Mouse (Mus musculus): ENCODE measurements at regions not wholly inside any gene's neighbourhood (a gene's known extent, or its start where the extent isn't known, plus 50 kb on each side); places are given as distances from the start of the nearest gene placed in this dataset.

DNA sequence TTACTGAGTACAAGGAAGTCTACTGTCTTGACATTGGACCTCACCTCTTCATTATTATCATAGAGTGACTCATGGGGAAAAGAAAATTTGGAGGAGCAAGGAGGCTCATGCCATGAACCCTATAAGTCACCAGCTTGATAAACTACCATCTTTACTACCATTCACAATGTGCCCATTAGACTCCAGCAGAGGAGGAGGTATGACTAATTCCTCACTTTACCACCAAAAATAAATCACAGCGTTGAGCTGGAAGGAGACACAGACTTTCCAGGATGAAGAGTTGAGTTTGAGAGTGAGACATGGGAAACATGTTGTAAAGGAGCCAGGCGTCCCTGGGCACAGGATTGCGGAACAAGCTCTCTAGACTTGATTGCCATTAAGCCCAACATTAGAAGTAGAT, 195.0 kb upstream of the Mctp2 start:
- DNase-seq (ENCODE audit: low spot score), result no peak

GRCm38 (mm10) chr7:72503756-72504155, 197.3 kb upstream of the Mctp2 start:
- no peak for DNase-seq (ENCODE audit: low spot score)

DNA sequence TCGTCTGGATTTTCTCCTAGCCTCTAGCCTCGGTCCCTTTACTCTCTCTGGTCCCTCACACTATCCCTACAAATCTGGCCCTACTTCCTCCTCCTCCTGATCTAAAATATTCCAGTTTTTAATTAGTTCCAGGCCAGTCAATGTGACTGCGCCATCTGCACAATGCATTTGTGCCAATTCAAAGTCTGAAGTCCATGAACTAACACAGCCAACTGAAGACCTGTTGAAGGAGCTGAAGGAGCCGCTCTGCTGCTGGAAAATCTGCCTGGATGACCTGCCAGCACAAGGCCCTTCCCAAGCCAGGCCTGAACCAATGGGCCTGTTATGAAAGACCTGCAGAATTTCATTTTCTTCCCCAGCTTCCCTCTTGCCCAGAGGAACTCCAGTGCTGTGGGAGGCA, 197.9 kb upstream of the Mctp2 start:
- no peak for DNase-seq (ENCODE audit: low spot score)

- DNase-seq (ENCODE audit: low spot score), result no peak
Observed at GRCm38 (mm10) chr7:72505732-72506460, 199.5 kb upstream of the Mctp2 start.

DNA sequence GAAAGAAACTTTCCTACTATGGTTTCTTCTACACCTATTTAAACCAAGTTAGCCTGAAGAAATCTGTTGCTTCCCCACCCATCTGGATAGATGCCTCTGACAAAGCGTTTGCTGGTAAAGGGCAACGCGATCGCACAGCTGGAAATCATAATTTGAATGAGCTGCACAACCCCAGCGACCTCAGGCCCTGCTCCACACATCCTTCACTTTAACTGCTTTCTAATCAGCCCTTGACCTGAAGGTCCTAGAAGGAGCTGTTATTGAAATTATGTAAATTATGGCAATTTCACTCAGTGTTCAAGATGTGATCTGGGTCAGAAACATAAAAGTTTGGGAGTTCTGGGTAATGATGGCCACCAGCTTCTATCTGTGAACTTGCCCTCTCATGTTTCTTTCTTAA, 201.5 kb upstream of the Mctp2 start:
- no peak for DNase-seq (ENCODE audit: low spot score)

DNA sequence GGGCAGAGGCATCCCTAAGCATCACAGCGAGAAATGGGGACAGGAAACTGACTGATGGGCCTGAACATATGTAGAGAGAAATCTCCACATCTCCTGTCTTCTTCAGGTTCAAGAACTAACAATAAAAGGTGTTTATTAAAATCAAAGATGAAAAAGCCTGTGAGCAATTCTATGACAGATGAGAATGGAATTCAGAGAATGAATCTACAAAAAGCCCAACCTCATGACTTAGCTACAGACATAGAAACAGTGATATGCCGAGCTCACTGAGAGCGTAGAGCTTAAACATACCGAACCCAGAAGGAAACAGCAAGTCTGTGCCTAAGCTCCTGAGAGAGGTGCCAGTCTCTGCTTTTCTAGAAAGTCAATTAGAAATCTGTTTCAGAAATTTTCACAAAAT, 203.7 kb upstream of the Mctp2 start:
- no peak for DNase-seq (ENCODE audit: low spot score)

GRCm38 (mm10) chr7:72513446-72513845, 207.0 kb upstream of the Mctp2 start:
- DNase-seq (ENCODE audit: low spot score), result no peak

DNA sequence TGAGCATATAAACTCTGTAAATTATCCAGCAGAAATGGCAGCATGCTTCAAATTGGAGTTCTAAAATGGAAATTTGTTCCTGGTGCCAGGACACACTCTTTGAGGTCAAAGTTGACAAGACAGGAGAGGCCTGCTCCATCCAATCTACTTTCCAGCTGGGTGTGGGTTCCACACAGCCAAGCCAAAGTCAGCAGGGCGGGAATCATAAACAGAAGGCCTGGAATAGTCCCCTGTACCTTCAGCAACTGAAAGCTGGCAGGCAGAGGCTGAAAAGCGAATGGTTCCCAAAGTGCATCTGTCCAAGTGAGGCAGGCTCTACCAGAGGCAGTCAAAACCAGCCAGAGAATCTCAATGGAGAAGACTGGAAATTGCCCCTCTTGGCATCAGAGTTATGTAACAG, 208.4 kb upstream of the Mctp2 start:
- DNase-seq (ENCODE audit: low spot score), result no peak

DNA sequence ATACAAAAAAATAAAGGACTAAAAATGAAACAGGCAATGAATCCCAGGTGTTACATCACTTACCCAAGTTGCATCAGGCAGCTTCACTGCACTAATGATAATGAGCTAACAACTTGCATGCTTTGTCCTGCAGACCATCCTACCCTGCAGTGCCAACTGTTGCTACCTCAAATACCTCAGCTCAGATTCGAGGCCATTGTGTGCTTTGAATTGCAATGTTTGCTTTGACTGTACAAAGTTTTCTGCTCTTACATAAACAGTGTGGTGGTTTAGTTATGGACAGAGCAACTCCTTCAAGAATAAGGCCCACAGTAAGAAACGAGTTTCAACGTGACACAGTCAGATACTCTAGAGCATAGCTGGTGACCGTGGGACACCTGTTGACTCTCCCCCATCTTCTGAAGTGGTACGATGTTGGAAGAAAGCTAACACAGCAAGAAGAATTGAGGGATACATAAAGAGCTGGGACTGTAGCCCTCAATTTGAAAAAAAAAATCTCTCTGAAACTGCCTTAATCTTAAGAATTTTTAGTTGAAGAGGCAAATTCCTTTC, 212.1 kb upstream of the Mctp2 start:
- no peak for DNase-seq (ENCODE audit: low spot score)

DNA sequence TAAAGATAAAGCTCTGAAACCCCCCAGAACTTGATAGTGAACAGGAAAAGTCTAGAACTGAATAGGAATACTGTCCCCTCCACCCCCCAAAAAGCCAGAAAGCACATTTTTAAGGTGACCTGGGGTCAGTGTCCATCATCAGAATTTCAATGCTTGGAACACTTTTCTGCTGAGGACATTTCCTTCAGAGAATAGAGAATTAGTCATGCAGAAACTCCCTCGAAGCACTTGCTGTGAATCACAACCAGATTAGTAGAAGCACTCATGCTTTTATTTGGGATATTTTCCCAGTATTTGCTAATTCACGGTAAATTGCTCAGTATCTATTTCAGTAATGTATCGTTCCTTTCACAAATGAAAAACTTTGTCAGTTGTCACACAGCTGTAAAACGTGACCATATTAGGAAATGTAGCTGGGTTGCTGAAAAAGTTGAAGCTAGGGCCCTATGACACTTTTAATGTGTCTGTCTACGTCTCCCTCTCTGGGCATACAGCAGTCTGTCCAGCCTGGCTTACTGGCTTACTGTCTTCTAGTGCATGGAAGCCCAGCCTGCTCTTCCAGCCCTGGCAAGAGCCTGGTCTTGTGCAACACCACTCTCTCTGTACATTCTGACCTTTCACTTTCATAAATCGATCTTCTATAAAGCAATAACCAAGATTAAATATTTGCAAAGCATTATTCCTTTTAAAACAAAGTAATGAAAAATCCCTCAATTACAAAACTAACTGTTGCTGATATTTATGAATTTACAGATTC, 213.1 kb upstream of the Mctp2 start:
- DNase-seq (ENCODE audit: low spot score), result no peak

- no peak for DNase-seq (ENCODE audit: low spot score)
Observed at GRCm38 (mm10) chr7:72528873-72529272, 222.5 kb upstream of the Mctp2 start.

- DNase-seq (ENCODE audit: low spot score), result no peak
Observed at GRCm38 (mm10) chr7:72538288-72538687, 231.9 kb upstream of the Mctp2 start.

DNA sequence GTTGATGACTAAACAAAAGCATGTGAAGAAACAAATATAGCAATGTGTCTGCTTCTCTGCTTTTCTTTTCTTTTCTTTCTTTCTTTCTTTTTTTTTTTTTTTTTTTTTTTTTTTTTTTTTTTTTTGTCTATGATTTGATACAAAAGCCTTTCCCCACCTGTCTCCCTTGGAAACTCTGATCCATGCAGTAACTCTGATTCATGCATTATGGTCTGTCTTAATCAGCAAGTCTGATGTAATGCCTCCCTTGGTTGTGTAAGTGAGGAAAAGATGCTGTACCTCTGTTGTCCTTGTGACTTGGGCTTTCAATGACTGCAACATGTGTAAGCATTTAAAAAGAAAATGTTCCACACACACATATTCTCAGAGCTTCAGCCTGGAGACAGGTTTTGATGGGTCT, 233.5 kb upstream of the Mctp2 start:
- no peak for DNase-seq (ENCODE audit: low spot score)

DNA sequence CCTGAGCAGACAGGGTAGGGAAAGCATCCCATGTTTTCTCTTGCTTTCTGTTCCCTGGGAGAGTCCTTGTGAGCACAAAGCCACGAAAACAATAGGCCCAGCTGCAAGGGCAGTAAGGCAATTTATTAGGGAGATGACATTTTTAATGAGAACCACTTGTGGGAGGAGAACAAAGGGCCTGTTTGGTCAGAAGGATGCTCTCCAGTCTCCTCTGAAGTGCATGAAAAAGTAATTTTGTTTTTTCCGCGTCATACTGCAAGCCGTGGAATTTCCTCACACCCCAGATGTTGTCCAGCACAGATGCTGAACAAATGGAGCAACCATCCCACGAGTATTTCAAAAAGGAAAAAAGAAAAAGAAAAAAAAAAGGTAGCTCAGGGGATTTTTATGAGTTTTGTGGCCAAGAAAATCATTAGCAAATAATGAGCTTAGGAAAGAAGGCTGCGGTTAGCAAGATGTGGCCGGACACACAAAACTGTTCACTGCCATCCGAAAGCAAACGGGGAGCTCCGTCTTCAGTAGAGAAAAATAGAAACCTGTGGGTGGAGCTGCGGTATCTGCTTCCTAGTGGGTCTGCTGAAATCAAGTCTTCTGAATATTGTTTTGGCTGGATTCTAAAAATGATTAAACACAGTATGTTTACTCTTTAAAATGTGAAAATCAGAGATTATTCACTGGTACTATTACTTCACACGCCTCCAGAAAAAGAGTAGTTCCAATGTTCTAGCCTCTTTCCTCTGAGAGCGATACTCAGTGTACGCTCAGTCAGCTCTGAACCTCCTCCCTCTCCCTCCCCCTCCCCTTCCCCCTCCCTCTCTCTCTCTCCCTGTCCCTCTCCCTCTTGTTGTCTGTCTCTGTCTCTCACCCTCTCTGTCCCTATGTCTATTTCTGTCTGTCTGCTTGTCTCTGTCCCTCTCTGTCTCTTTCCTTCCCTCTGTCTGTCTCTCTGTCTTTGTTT, 235.4 kb upstream of the Mctp2 start:
- DNase-seq (ENCODE audit: low spot score), result no peak

- no peak for DNase-seq (ENCODE audit: low spot score)
Observed at GRCm38 (mm10) chr7:72543501-72543900, 237.1 kb upstream of the Mctp2 start.

DNA sequence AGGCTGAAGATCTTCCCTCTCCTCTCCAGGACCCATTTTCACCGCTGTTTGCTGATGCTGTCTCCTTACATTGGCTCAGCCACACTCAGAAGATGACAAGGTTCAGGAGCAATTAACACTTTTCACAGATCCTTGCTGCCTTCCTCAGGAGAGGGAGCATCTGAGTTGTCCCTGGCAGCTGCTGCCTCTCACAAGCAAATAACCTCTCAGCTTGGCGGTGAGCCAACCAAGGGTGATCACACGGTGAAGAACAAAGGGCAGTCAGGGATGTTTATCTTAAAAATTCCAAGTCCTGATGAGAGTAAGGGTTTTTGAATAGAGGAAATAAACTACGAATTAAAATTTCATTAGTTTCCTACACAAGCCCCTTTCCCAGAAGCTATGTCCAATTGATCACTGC, 237.5 kb upstream of the Mctp2 start:
- DNase-seq (ENCODE audit: low spot score), result no peak

GRCm38 (mm10) chr7:72567378-72567777, 261.0 kb upstream of the Mctp2 start:
- DNase-seq (ENCODE audit: low spot score), result no peak

GRCm38 (mm10) chr7:72569177-72569576, 262.8 kb upstream of the Mctp2 start:
- DNase-seq (ENCODE audit: low spot score), result no peak

DNA sequence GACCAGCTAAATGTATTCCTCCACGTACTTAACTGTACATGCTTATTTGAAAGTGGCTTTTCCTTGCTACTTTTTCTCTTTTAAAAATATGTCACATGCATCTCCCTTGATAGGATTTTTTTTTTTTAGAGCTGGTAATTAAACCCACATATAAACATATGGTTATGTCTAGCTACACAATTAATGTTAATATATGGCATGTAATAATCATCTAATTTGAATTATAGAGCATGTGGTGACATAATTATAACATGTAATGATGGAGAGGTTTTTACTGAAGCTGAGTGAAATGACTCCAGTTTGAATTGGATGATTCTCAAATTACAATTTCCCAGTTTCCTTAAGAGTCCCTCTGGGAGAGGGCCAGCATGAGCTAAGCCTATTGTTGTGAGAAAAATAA, 267.9 kb upstream of the Mctp2 start:
- DNase-seq (ENCODE audit: low spot score), result no peak

DNA sequence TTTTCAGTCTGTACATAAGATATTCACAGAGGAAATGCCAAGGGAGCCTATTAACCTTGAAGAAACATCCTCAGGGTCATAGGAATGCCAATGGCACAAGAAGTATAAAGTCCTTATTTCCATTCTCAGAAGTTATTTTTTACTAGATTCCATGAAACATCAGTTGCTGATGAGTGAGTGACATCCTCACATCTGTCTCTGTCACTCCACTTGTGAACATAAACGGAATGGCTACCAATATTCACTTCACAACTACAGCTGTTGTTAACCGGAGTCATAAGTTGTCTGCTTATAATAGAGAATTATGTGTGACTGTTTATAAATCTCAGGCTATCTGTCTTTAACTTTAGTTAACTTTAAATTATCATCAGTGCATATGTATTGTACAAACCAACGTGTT, 278.0 kb upstream of the Mctp2 start:
- DNase-seq (ENCODE audit: low spot score), result no peak

- DNase-seq (ENCODE audit: low spot score), result no peak
Observed at GRCm38 (mm10) chr7:72589241-72589668, 282.8 kb upstream of the Mctp2 start.

Measured in MN1 (cell line).